Mouse (Mus musculus) spleen, postnatal 4 days (tissue): Measurements from ENCODE around the gene Cyp21a1.
"Not testable (repeated sequence)": the region's sequence is repeated elsewhere in the genome, so short reads cannot be mapped to it uniquely, and the experiment has no call there.

Source experiments
- DNase-seq, 2 experiments: peaks; one replicate each; pipeline ENCODE4 v3.0.0; 2022; ENCODE audit warnings: low spot score in 2 of 2

Cyp21a1 gene

GRCm38 (mm10) chr17:34804871-34805562 is 656 bp upstream of the Cyp21a1 start:
- peak in 1 of 2 experiments; percentile 60 for DNase-seq

- DNase-seq = not testable (repeated sequence)
Observed at GRCm38 (mm10) chr17:34803367-34803766, 994 bp downstream of the Cyp21a1 start.

GRCm38 (mm10) chr17:34802756-34803155 is 1.6 kb downstream of the Cyp21a1 start:
- not testable (repeated sequence) for DNase-seq

- DNase-seq = peak in 1 of 2 experiments; percentile 59
Observed at GRCm38 (mm10) chr17:34800781-34801305, 3.5 kb downstream of the Cyp21a1 start.

- DNase-seq = no peak
Observed at GRCm38 (mm10) chr17:34799531-34799925, 4.8 kb downstream of the Cyp21a1 start.

- DNase-seq = no peak
Observed at GRCm38 (mm10) chr17:34798866-34799530, 5.4 kb downstream of the Cyp21a1 start.

- DNase-seq = peak in 1 of 2 experiments; percentile 9
Observed at GRCm38 (mm10) chr17:34798071-34798470, 6.3 kb downstream of the Cyp21a1 start.

- DNase-seq = peak in 1 of 2 experiments; percentile 10
Observed at GRCm38 (mm10) chr17:34797211-34797995, 7.0 kb downstream of the Cyp21a1 start.

- DNase-seq = peak in 1 of 2 experiments; percentile 6
Observed at GRCm38 (mm10) chr17:34796311-34797140, 7.8 kb downstream of the Cyp21a1 start.

- DNase-seq = peak; percentile 24 to 77
Observed at GRCm38 (mm10) chr17:34795633-34796032, 8.7 kb downstream of the Cyp21a1 start.

GRCm38 (mm10) chr17:34795016-34795415 is 9.3 kb downstream of the Cyp21a1 start:
- DNase-seq = peak in 1 of 2 experiments; percentile 9

GRCm38 (mm10) chr17:34777680-34778325 is 26.6 kb downstream of the Cyp21a1 start:
- DNase-seq = no peak

GRCm38 (mm10) chr17:34761471-34761870 is 42.9 kb downstream of the Cyp21a1 start:
- DNase-seq = peak in 1 of 2 experiments; percentile 34
